Mouse (Mus musculus): ENCODE results near the gene Defa2. TPM values are rescaled to one million over a fixed set of nuclear protein-coding genes. Genes with fewer than 3 reads are reported as not detected.
"Not testable (repeated sequence)": the region's sequence is repeated elsewhere in the genome, so short reads cannot be mapped to it uniquely, and the experiment has no call there.

Gene Defa2
- polyA plus RNA-seq (2012; rRNA removed) (not detected in 2 replicates), polyA plus RNA-seq (2014; fragmentation: Nextera tagmentation; extraction: Ambion mirVana) (not detected in 2 replicates)

DNA sequence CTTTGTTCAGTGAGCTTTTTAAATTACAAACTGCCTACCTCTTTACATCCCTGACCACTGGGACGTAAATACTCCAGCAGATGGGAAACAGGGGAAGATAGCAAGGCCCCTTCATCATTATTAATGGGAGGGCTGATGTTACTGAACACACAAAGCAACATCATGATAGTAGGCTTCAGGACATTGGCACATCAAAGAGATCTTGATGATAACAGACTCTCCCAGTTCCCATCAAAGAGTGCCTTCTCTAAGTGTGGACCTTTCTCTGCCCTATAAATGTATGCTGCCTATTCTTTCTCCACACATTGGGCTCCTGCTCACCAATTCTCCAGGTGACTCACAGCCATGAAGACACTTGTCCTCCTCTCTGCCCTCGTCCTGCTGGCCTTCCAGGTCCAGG, at the start of gene Defa2:
Gene Defa2 (plus strand): TSS at position 301 of the 400 bp plus-strand sequence.
- H3K4me3 ChIP-seq (replicated peaks; ENCODE audit: low read length); H3K4me2 ChIP-seq (replicated peaks; ENCODE audit: low read depth, low read length, severe bottlenecking); H3K27me3 ChIP-seq (ENCODE audit: control insufficient read depth, insufficient read depth, low read length); H3K27ac ChIP-seq (replicated peaks; ENCODE audit: low read depth, low read length); H3K9ac ChIP-seq (ENCODE audit: low read depth, low read length, severe bottlenecking); DNase-seq (ENCODE audit: low spot score); H3K9me3 ChIP-seq (ENCODE audit: control insufficient read depth, low read length); H3K4me1 ChIP-seq (ENCODE audit: control insufficient read depth, insufficient read depth, low read length); ATAC-seq (ENCODE audit: low FRiP score, low read depth); H3K36me3 ChIP-seq (ENCODE audit: control insufficient read depth, insufficient read depth, low read length): not testable (repeated sequence)
- WGBS, result no CpG with 5 or more reads among the region's 2 CpGs

DNA sequence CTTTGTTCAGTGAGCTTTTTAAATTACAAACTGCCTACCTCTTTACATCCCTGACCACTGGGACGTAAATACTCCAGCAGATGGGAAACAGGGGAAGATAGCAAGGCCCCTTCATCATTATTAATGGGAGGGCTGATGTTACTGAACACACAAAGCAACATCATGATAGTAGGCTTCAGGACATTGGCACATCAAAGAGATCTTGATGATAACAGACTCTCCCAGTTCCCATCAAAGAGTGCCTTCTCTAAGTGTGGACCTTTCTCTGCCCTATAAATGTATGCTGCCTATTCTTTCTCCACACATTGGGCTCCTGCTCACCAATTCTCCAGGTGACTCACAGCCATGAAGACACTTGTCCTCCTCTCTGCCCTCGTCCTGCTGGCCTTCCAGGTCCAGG, 13.2 kb downstream of the Defa2 start, which contains the start of gene Defa33:
Gene Defa33 (plus strand): TSS at position 301 of the 400 bp plus-strand sequence.
- not testable (repeated sequence) for H3K4me3 ChIP-seq (replicated peaks; ENCODE audit: low read length); H3K9ac ChIP-seq (ENCODE audit: low read depth, low read length, severe bottlenecking); H3K4me2 ChIP-seq (replicated peaks; ENCODE audit: low read depth, low read length, severe bottlenecking); H3K4me1 ChIP-seq (ENCODE audit: control insufficient read depth, insufficient read depth, low read length); H3K36me3 ChIP-seq (ENCODE audit: control insufficient read depth, insufficient read depth, low read length); H3K27ac ChIP-seq (replicated peaks; ENCODE audit: low read depth, low read length); H3K9me3 ChIP-seq (ENCODE audit: control insufficient read depth, low read length); DNase-seq (ENCODE audit: low spot score); H3K27me3 ChIP-seq (ENCODE audit: control insufficient read depth, insufficient read depth, low read length); ATAC-seq (ENCODE audit: low FRiP score, low read depth)
- no CpG with 5 or more reads among the region's 2 CpGs for WGBS

DNA sequence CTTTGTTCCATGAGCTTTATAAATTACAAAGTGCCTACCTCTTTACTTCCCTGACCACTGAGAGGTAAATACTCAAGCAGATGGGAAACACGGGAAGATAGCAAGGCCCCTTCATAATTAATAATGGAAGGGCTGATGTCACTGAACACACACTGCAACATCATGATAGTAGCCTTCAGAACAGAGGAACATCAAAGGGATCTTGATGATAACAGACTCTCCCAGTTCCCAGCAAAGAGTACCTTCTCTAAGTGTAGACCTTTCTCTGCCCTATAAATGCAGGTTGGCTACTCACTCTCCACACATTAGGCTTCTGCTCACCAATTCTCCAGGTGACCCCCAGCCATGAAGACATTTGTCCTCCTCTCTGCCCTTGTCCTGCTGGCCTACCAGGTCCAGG, 48.8 kb downstream of the Defa2 start, which contains the start of gene Defa36:
Gene Defa36 (plus strand): TSS at position 301 of the 400 bp plus-strand sequence.
- not testable (repeated sequence) for H3K4me3 ChIP-seq (replicated peaks; ENCODE audit: low read length); H3K9ac ChIP-seq (ENCODE audit: low read depth, low read length, severe bottlenecking); H3K4me2 ChIP-seq (replicated peaks; ENCODE audit: low read depth, low read length, severe bottlenecking); H3K27me3 ChIP-seq (ENCODE audit: control insufficient read depth, insufficient read depth, low read length); H3K36me3 ChIP-seq (ENCODE audit: control insufficient read depth, insufficient read depth, low read length); H3K4me1 ChIP-seq (ENCODE audit: control insufficient read depth, insufficient read depth, low read length); H3K9me3 ChIP-seq (ENCODE audit: control insufficient read depth, low read length); ATAC-seq (ENCODE audit: low FRiP score, low read depth); H3K27ac ChIP-seq (replicated peaks; ENCODE audit: low read depth, low read length); DNase-seq (ENCODE audit: low spot score)
- no CpG with 5 or more reads among the region's 1 CpGs for WGBS

Other genes starting within 250 kb of the Defa2 start
- gene Defa30, start 243.9 kb upstream of the Defa2 start, polyA plus RNA-seq (2012; rRNA removed), result not detected in 2 replicates
- gene Defa30, start 243.9 kb upstream of the Defa2 start, polyA plus RNA-seq (2014; fragmentation: Nextera tagmentation; extraction: Ambion mirVana), result not detected in 2 replicates
- not detected in 2 replicates for gene Defa22, start 216.2 kb upstream of the Defa2 start, polyA plus RNA-seq (2012; rRNA removed)
- gene Defa22, start 216.2 kb upstream of the Defa2 start, polyA plus RNA-seq (2014; fragmentation: Nextera tagmentation; extraction: Ambion mirVana), result not detected in 2 replicates
- gene Defa31, start 186.9 kb upstream of the Defa2 start, polyA plus RNA-seq (2012; rRNA removed), result not detected in 2 replicates
- gene Defa31, start 186.9 kb upstream of the Defa2 start, polyA plus RNA-seq (2014; fragmentation: Nextera tagmentation; extraction: Ambion mirVana), result not detected in 2 replicates
- gene Gm15293, start 177.0 kb upstream of the Defa2 start, polyA plus RNA-seq (2012; rRNA removed), result not detected in 2 replicates
- not detected in 2 replicates for gene Gm15293, start 177.0 kb upstream of the Defa2 start, polyA plus RNA-seq (2014; fragmentation: Nextera tagmentation; extraction: Ambion mirVana)
- gene Gm15292, start 128.8 kb upstream of the Defa2 start, polyA plus RNA-seq (2012; rRNA removed), result not detected in 2 replicates
- gene Gm15292, start 128.8 kb upstream of the Defa2 start, polyA plus RNA-seq (2014; fragmentation: Nextera tagmentation; extraction: Ambion mirVana), result not detected in 2 replicates
- gene Defa27, start 63.0 kb upstream of the Defa2 start, polyA plus RNA-seq (2012; rRNA removed), result not detected in 2 replicates
- gene Defa27, start 63.0 kb upstream of the Defa2 start, polyA plus RNA-seq (2014; fragmentation: Nextera tagmentation; extraction: Ambion mirVana), result not detected in 2 replicates
- not detected in 2 replicates for gene Defa29, start 51.5 kb upstream of the Defa2 start, polyA plus RNA-seq (2012; rRNA removed)
- not detected in 2 replicates for gene Defa29, start 51.5 kb upstream of the Defa2 start, polyA plus RNA-seq (2014; fragmentation: Nextera tagmentation; extraction: Ambion mirVana)
- gene Defa33, start 13.3 kb downstream of the Defa2 start, polyA plus RNA-seq (2012; rRNA removed), result not detected in 2 replicates
- gene Defa33, start 13.3 kb downstream of the Defa2 start, polyA plus RNA-seq (2014; fragmentation: Nextera tagmentation; extraction: Ambion mirVana), result not detected in 2 replicates
- 0.54 TPM in 1 of 2 replicates, not detected in the other for gene Defa36, start 48.9 kb downstream of the Defa2 start, polyA plus RNA-seq (2012; rRNA removed)
- gene Defa36, start 48.9 kb downstream of the Defa2 start, polyA plus RNA-seq (2014; fragmentation: Nextera tagmentation; extraction: Ambion mirVana), result not detected in 2 replicates
- not detected in 2 replicates for gene Gm7849, start 78.0 kb downstream of the Defa2 start, polyA plus RNA-seq (2012; rRNA removed)
- not detected in 2 replicates for gene Gm7849, start 78.0 kb downstream of the Defa2 start, polyA plus RNA-seq (2014; fragmentation: Nextera tagmentation; extraction: Ambion mirVana)
- not detected in 2 replicates for gene Defa20, start 130.7 kb downstream of the Defa2 start, polyA plus RNA-seq (2012; rRNA removed)
- not detected in 2 replicates for gene Defa20, start 130.7 kb downstream of the Defa2 start, polyA plus RNA-seq (2014; fragmentation: Nextera tagmentation; extraction: Ambion mirVana)
- gene Defa32, start 150.5 kb downstream of the Defa2 start, polyA plus RNA-seq (2012; rRNA removed), result not detected in 2 replicates
- not detected in 2 replicates for gene Defa32, start 150.5 kb downstream of the Defa2 start, polyA plus RNA-seq (2014; fragmentation: Nextera tagmentation; extraction: Ambion mirVana)
- gene Defa37, start 186.9 kb downstream of the Defa2 start, polyA plus RNA-seq (2012; rRNA removed), result not detected in 2 replicates
- not detected in 2 replicates for gene Defa37, start 186.9 kb downstream of the Defa2 start, polyA plus RNA-seq (2014; fragmentation: Nextera tagmentation; extraction: Ambion mirVana)
- not detected in 2 replicates for gene Defa28, start 204.5 kb downstream of the Defa2 start, polyA plus RNA-seq (2012; rRNA removed)
- not detected in 2 replicates for gene Defa28, start 204.5 kb downstream of the Defa2 start, polyA plus RNA-seq (2014; fragmentation: Nextera tagmentation; extraction: Ambion mirVana)
- gene Gm7861, start 216.0 kb downstream of the Defa2 start, polyA plus RNA-seq (2012; rRNA removed), result not detected in 2 replicates
- not detected in 2 replicates for gene Gm7861, start 216.0 kb downstream of the Defa2 start, polyA plus RNA-seq (2014; fragmentation: Nextera tagmentation; extraction: Ambion mirVana)
- gene Defa26, start 239.7 kb downstream of the Defa2 start, polyA plus RNA-seq (2012; rRNA removed), result not detected in 2 replicates
- gene Defa26, start 239.7 kb downstream of the Defa2 start, polyA plus RNA-seq (2014; fragmentation: Nextera tagmentation; extraction: Ambion mirVana), result not detected in 2 replicates

Measured in limb, embryonic 14.5 days (tissue).